Mouse (Mus musculus) kidney, adult 8-10 months (tissue): ENCODE data around the gene Chil1.

ENCODE experiments used
- DNase-seq, 2 experiments: peaks; one replicate each; pipeline ENCODE4 v3.0.0; 2022

Gene Chil1

DNA sequence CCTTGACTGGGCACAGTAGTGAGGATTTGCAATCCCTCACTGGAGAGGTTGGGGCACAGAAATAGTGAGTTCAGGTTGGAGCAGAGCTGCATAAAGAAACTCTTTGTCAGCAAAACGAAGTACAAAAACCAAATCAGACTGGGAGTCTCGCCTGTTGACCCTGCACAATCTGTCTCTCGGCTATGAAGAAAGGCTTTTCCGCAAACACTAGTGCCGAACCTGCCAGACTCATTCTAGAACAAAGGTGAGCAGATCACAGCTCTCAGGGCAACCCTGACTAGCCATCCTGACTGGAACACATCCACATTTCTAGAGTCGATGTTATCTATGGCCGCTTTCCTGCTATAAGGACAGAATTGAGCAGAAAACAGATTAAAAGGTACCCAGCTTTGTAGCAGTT is 8.9 kb upstream of the Chil1 start:
- DNase-seq: no peak

DNA sequence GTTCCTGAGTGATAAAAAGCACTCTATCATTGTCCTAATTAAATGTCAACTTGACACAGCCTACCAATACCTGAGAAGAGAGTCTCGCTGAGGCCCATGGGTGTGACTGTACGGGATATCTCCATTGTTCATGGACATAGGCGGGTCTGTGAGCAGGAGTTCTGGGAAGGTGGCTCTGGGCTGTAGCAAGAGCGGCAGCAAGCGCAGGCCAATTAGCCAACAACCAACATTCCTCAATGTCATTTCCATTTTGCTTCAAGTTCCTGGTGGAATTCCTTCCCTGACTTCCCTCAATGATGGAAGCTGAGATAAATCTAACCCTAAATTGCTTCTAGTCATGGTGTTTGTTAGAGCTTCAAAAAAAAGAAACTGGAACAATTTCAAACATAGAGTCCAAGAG is 4.0 kb upstream of the Chil1 start:
- DNase-seq: no peak

DNA sequence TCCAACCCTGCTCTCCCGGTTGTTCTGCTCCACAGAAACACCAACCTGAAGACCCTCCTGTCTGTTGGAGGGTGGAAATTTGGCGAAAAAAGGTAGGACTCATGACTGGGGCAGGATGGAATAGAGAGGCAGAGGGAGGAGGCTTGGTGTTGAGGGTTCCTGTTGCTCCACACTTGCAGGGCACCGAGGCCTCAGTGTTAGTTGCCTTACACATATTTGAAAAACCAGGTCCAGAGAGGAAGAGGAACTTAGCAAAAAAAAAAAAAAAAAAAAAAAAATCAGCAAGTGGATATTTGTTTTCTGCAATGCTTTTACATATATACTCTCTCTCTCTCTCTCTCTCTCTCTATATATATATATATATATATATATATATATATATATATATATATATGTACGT is 2.1 kb downstream of the Chil1 start:
- DNase-seq: no peak

DNA sequence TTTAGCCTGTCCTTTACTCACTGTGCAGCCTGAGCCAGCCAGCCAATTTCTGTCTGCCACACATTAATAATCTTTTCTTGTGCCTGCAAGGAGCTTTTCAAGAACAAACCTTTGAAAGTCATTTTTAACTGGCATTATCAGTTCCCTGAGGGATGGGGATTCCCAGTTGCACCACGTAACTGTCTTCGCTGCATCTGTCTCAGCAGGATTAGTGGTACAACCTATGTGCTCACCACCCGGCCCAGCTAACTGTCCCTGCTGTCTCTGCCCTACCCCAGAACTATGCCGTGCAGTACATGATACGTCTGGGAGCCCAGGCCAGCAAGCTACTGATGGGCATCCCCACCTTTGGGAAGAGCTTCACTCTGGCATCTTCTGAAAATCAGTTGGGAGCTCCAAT is 6.2 kb downstream of the Chil1 start:
- no peak for DNase-seq

DNA sequence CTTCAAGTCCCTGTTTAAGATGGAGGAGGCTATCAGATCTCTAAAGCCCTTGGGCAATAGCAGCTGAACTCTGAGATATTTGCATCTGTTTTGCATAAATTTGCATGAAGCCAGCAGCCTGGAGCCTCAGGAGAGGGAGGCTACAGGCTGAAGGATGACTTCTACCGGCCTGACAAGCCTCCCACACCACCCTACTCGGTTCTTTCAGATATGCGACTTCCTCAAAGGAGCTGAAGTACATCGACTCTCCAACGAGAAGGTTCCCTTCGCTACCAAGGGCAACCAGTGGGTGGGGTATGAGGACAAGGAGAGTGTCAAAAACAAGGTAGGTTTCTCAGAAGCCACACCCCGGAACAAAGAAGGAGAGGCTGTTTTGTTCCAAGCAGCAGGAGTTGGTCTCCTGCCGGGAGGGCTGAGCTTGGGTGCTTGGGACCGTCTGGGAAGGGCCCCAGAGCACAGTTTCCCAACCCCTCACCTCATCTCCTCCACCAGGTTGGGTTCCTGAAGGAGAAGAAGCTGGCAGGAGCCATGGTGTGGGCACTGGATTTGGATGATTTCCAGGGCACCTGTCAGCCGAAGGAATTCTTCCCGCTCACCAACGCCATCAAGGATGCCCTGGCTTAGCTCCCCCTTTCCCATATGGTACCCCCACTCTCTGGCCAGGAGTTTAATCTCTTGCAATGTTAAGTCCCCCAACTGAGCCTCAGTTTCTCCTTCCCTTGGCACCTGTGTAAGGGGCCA is 7.2 kb downstream of the Chil1 start:
- DNase-seq: peak in 1 of 2 experiments; percentile 6

DNA sequence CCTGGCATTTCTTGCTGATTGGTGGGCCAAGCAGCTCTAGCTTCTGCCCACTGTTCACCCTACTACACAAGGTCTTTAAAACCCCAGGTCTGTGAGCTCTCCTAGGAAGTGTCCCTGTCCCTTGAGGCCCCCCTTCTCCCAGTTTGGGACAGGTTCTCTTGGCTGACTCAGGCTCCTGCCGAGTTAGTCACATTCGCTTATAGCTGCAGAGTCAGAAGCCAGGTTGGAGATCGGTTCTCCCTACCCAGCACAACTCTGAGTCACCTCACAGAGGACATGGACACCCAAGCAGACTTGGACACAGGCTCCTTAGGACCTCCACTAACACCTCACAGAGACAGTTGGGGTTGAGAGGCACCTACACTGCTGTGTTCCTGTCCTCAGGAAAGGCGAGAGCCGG is 9.2 kb downstream of the Chil1 start:
- DNase-seq: no peak

DNA sequence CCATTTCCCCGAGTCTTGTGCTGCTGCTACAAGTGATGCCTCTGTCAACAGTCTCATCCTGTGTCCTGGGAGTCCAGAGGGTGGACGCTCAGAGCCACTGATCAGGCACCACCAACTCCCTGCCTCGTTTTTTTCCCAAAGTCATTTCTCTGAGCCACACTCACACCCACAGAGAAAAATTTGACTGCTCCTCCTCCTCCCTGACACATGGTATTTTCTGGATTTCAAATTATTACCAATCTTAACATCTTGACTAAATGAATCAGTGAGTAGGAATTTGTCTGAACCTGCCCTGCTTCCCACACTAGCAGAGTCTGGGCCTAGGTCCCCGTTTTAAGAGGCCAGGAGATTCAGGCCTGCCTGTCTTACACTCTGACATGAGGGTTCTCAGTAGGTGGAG is 10.0 kb downstream of the Chil1 start:
- DNase-seq: no peak

DNA sequence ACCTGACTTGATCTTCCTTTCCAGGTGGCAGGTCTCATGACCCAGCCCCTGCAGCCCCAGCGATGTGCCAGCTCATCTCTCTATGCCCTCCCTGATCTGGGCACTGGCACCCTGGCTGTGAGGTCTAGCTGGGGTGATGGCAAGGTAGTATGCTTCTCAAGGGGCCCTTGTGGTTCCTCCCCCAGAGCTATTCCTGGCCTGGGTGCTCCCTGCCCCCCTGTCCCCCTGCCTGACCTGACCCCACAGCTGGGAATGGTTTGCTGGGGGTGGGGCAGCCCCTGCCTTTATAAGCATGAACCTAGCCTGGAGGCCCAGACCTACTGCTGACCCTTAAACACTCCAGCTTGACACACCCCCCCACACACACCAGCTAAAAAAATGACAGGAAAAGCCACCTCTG is 11.2 kb downstream of the Chil1 start, which contains the start of gene Mybph:
Gene Mybph (plus strand): TSS at position 323 of the 400 bp plus-strand sequence.
- DNase-seq: no peak

DNA sequence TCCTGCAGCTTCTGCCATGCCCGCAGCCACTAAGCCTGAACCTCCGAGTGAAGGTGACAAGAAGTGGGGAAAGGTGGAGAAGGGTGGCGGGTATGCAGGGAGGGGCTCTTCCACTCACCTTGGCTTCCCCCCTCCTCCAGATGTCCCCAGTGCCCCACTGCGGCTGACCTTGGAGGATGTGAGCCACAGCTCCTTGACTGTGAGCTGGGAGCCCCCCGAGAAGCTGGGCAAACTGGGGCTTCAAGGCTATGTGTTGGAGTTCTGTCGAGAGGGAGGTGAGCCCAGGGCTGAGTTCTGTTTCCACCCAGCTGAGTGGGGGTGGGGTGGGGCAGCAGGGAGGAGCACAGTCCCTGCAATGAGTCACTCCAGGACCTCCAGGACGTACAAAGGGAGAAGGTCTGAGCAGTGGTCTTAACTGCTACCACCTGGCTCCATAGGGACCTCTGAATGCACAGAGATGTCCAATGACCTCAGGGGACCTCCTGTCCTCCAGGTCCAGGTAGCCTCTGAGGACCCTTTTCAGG is 11.8 kb downstream of the Chil1 start:
- no peak for DNase-seq

DNA sequence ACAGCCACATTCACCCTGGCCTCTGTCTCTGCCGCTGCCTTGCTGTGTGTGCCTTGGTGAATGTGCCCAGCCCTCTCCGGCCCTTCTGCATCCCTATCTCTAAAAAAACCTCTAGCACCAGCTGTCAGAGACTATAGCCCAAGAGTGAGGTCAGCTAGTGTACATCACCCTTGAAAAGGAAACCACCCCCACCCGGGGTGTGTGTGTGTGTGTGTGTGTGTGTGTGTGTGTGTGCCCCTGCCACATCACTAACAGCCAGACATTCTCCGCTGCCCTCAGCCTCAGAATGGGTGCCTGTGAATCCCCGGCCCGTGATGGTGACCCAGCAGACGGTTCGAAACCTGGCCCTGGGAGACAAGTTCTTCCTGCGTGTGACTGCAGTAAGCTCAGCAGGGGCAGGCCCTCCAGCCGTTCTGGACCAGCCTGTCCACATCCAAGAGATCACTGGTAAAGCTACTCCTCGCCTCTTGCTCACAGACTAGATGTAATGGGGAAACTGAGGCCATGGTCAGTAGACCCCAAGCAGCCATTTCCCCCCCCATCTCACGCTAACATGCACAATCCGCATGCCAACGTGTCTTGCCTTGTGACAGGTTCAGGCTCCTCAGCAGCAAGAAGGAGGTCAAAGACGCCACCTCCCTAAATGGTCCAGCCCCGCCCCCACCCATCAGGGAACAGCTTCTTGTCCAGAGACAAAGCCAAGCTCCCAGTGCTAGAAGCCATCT is 12.5 kb downstream of the Chil1 start:
- DNase-seq: no peak

DNA sequence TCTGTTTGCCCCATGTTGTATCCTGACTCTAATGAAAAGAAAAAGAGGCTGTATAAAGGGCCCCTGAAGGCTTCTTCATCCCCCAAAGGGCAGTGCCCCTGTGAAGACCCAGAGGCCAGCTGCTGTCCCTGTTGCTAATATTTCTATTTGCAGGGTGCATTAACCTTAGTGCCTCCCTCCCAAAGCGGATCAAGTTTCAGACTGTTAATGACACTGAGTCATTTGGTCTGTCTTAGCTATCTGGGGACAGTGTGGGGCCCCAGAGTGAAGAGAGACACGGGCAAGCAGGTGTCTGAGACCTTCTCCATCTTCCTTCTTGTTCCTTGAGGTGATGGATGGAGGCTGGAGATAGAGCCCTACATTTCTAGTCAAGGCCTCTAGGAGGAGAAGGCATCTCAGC is 13.1 kb downstream of the Chil1 start:
- no peak for DNase-seq

DNA sequence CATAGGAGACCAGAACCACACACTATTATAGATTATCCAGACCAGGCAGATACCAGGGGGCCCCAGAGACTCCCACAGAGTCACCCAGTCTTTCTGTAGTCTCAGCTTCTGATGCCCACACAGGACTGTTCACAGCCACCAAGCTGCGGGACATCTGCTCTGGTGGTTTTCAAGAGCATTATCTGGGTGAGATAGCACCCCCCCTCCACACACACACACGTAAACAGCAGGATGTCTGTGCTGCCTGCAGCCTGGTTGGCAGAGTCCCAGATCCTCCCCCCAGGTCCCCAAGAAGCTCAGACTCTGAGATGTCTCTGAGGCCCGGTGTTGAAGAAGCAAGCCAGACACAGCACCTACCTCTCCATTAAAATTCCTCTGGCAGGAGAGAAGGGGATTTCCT is 13.6 kb downstream of the Chil1 start:
- no peak for DNase-seq

DNA sequence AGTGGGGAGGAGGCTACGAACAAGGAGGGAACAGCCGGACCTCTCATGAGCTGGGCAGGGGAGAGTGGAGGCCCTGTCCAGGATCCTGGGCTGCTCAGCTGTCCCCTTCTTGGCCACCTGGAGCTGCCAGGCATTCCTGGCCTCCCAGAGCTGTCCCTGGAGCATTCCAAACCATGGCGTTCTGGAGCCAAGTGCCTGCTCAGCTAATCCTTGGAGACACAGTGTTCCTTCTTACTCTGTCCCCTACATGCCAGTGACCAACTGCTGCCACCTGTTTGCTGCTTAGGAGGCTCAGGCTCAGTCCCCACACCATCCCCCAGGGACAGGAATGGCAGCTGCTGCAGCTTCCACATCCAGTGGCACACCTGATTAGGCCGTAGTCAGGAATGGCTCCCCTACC is 14.0 kb downstream of the Chil1 start:
- no peak for DNase-seq

DNA sequence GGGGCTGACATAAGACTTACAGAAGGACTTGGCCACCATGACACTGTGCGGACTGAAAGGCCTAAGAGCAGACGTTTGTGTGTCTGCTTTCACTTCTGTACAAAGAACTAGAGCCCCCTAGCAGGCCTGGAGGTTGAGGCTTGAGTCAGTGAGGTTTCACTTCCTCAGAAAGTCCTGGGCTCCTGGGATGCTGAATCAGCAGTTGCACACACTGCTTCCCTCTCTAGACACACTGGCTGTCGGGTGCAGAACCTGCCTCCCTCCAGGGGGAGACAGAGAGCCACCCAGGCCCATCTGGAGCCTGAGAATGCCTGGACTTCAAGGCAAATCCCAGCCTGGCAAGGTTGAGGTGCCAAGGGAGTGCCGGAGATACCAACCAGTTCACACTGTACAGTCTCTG is 14.4 kb downstream of the Chil1 start:
- DNase-seq: peak; percentile 51 to 76

DNA sequence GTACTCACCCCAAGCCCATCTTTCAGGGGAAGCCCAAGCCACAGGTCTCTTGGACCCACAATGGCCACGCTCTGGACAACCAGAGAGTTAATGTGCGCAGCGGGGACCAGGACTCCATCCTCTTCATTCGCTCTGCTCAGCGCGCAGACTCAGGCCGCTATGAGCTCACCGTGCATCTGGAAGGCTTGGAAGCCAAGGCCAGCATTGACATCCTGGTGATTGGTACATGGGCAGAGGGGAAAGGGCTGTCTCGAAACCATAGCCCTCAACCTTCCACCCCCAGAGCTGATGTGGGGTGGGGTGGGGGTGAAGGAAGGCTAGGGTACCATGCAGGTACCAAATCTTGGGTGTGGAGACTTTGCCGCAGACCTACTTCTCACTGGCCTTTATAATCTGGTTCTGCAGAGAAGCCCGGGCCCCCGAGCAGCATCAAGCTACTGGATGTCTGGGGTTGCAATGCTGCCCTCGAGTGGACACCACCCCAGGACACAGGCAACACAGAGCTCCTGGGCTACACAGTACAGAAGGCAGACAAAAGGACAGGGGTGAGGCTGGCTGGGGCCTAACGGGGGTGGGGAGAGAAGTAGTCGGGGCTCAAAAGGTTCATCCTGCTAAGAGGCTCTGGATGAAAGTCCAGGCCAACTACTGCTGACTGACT is 15.5 kb downstream of the Chil1 start:
- DNase-seq: no peak

DNA sequence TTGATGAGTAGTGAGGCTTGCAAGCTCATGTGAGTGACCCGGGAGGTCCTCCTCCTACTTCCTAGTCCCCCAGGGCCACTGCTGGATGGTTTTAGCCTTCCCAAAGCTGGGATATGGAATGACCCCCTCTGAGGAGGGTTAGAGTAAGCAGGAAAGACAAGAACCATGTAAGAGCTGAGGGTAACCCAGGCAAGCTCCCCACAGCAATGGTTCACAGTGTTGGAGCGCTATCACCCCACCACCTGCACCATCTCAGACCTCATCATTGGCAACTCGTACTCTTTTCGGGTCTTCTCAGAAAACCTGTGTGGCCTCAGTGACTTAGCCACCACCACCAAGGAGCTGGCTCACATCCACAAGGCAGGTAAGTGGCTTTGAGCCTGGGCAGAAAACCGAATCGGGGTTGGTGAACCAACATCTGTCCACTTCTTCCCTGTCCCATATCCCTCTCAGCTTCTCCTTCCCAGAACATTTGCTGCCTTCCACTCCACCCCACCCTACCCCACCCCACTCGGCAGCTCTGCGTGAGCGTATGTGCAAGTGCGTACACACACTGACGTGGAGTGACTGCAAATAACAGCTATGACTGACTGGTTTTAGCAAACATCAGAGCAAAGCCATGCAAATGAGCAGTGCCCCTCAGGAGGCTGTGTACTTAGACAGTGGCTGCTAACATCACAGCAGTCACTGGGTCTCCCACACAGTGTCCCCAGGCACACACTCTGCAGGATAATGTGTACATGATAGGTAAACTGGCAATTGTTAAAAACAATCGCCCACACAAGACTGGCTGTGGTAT is 16.4 kb downstream of the Chil1 start:
- DNase-seq: no peak

DNA sequence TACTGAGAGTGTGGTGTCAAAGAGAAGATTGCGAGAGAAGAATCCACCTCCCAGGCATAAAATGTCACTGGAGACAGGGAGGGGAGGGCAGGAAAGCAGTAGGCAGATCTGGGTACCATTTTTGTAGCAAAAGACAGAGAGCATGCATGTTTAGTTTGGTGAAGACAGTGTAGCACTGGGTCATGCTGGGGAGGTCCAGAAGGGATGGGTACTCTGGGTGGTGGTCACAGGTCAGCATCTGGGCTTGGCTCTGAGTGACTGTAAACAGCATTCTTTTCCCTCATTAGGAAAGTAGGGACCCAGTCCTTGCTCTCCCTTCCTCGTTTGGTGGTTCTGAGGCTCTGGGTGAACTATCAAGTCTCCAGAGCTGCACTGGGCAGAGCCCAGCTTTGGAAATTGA is 18.5 kb downstream of the Chil1 start:
- no peak for DNase-seq

DNA sequence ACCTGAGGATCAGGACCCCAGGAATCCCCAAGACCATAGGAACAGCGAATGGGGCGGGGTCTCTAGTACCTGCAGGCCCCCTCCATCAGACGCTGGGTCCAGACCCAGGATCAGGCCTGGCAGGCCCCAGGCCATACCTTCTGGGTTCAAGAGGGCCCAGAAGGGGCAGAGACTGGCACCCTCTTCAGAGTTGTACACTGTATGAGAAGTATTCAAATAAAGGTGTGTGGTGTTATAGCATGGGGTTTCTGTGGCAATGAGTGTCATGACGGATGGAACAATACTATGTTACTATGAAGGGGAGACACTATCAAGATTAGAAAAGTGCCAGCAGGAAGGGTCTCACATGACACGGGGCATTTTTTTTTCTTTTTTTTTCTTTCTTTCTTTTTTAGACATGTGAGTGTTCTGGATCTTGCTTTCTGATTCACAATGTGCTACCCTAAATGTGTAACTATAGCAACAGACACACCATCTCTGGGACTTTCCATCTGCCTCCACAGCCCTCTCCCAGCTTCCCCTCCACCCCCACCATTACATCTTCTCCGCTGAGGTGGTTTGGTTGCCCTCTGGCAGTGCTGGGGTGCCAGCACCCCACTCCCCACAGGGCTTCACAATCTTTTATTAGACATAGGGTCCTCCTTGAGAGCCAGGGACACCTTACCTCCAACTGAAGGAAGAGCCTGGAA is 19.2 kb downstream of the Chil1 start:
- no peak for DNase-seq

DNA sequence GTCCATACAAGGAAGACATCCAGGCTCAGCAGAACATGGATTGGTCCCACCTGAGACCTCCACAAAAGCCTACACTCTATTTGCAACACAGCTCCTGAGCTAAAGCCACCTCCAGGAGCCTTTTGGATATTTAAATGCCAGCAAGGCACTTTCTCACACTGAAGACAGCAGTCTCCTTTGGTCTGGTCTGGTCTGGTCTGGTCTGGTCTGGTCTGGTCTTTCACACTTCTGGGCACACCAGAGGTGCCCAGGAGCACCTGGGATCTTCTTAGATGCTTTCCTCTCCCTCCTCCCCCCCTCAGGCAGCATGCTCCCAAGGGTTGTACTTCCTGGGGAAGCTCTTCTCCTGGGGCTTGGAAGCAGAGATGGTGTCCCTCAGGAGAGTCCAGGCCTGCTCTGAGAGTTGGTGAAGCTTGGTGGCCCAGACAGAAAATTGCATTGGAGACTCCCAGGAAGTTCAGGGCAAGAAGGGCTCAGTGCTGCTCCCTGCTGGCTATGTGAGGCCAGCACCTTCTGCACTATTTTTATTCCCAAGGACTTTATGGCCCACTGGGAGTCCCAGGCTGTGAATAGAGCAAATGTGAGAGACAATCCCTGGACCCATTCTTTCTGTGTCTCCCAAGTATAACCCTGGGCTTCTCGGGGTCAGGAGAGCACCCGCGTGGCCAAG is 19.9 kb downstream of the Chil1 start:
- DNase-seq: peak in 1 of 2 experiments; percentile 61

DNA sequence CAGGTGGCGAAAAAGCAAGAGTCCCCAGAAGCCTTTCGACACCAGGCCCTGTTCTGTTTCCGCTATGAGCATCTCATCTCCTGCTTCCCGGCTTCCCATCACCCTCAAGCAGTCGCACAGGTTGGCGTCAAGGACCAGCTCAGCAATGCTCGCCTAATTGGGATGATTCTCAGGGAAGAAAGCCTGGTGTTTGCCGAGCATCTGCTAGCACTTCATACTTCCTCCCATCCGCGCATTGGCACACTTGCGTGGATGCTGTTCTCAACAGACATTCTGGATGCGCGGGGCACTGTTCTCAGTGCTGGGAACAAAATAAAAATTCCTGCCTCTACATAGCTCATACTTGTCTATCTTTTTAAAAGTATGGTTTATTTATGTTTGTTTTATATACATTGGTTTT is 22.3 kb downstream of the Chil1 start:
- DNase-seq: no peak

DNA sequence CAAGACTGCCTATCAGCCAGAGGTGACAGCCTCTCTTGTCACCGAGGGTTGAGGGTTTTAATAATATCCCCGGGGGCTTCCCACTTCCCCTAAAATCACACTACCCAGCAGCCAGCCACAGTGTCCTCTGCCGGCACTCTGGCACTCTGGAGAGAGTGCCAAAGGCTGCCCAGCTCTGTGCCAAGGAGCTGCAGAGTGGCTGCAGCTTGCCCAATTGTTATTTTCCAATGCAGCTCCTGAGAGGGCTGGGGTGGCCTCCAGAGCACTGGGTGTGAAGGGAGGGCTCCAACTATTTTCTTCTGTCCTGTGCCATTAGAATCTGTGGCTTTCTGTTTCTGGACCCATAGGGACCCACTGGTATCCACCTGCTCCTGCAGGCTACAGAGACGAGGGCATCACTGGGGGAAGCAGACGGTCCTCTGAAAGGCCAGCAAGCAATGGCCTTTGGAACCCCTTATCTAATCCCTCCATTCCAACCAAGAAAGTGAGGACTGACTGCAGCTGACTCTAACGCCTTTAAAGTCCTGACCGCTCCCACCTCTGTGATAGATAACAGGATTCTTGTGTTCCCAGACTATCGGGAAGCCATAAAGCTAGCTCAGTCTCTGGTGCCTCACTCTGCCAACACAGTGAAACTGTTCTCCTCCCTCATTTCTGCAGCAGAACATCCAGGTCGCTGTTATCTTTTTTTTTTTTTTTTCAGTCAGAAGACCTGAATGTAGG is 23.5 kb downstream of the Chil1 start:
- DNase-seq: no peak
